Mouse (Mus musculus) embryo, embryonic 10 days (tissue): ENCODE measurements around the gene Lrig2.

Experiments
- DNase-seq: peaks from one replicate; pipeline ENCODE4 v3.0.0-alpha.2; 2015; ENCODE audit warnings: low spot score

Gene Lrig2

DNA sequence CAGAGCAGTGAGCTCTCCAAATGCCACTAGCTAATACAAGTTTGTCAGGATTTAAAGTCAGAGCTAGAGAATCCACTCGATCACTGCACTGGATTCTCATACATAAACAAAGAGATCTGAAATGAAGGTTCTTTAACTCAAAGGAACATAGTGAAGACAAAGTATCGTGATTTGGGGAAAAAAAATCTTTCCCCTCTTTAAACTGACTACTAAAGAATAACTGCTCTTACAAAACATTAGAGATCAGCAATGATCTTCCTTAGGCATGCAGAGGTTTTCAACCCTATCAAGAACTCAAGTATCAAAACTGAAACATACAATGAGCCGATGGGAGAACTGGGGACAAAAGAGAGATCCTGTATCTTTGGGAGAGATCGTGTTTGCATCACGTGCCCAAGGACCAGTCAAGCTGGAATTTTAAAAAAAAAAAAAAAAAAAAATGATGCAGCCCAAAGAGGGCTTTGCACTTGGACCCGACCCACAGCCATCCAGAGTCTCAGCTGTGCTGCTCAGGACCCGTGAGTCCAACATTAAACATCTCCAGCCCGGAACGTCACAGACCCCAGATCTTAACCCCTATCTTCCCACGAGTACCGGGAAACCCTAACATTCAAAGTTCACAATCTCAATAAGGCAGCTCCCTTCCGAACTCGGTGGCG is 818 bp downstream of the Lrig2 start:
- peak; percentile 41 for DNase-seq

DNA sequence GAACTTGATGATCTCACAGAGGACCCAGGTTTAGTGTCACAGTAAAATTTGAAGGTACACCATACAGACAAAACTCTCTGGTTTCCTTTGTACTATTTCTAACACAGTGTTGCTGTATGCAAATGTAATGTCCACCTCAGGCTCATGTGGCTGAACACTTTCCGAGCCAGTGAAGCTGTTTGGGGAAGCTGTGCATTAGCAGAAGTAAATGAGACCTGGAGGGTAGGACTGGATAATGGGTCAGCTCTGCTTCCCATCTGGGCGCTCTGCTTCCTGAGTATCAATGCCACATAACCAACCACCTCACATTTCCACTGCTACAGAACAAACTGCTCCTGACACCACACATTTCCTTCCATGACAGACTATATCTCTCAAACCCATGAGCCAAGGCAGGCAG is 10.1 kb downstream of the Lrig2 start:
- no peak for DNase-seq

- DNase-seq: no peak
These were observed 10.8 kb downstream of the Lrig2 start for GRCm38 (mm10) chr3:104500881-104501280.

DNA sequence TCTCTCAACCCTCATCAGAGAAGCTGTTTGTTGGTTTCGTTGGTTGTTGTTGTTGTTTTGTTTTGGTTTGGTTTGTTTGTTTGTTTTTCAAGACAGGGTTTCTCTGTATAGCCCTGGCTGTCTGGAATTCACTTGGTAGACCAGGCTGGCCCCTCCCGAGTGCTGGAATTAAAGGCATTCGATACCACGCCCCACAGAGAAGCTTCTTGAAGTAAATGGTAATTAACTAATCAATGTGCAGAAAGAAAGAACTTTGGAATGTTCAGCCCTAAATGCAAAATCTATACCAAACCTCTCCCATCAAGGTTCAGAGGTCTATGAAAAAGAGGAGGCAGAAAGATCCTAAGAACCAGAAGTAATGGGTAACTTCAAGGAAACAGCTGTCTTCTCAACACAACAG is 15.5 kb downstream of the Lrig2 start:
- no peak for DNase-seq

GRCm38 (mm10) chr3:104480946-104481719 is 30.6 kb downstream of the Lrig2 start:
- DNase-seq: no peak

- DNase-seq: no peak
These were observed 33.7 kb downstream of the Lrig2 start for GRCm38 (mm10) chr3:104478056-104478455.

GRCm38 (mm10) chr3:104469421-104469820 is 42.3 kb downstream of the Lrig2 start:
- DNase-seq: no peak

GRCm38 (mm10) chr3:104461226-104461625 is 50.5 kb downstream of the Lrig2 start:
- DNase-seq: no peak

DNA sequence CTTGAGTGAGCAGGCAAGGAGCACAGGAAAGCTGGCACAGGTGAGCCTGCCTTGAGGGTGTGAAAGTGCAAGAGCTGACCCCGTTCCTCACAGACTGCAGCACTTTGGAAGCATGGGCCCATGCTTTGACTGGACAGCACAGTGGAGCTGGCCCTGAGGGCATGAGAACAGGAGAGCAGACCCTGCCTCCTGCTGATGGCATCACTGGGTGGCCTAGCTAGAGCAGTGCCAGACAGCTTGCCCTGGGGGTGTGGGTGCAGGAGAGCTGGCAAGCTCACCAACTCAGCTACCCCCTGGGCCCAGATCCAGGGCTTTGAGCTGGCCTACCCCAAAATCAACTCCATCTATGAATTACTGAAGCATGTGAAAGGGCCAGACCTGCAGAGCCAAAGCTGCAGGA is 53.1 kb downstream of the Lrig2 start:
- DNase-seq: no peak

- no peak for DNase-seq
These were observed 56.0 kb downstream of the Lrig2 start for GRCm38 (mm10) chr3:104455506-104456275.

GRCm38 (mm10) chr3:104447240-104447639 is 64.5 kb downstream of the Lrig2 start:
- no peak for DNase-seq

DNA sequence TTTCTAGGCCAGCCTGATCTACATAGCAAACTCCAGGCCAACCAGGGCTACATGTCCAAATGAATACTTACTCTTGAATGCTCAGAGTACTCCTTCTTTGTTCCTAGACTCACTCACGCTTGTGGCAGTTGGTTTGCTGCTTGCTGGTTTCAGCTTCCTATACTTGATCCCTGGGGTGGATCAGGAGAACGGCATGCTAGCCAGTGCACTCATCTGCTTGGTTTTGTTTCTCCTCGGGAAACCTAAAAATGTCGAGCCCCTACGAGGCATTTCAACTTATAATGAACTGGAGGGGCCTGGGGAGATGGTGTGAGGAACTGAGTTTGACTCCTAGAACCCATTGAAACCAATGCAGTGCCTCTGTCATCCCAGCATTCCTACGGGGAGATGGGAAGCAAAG is 65.0 kb downstream of the Lrig2 start:
- DNase-seq: no peak

DNA sequence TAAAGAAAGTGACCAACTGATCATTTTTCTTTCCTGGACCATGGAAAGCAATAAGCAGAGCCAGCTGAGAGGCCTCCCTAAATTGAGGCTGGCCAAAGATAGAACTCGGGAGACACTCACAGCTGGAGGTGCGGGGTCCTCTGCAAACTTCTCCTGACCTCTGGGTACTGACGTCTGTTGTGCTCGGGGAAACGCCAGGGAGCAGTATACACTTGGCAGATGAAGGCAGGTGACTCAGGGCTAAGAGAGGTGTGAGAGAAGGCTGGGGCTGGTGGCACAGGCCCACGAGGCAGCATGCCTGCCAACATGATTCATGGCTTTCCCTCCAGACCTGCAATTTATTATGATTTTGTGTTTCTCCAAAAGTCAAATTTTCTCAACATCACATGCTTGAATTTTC is 66.1 kb downstream of the Lrig2 start:
- DNase-seq: no peak

DNA sequence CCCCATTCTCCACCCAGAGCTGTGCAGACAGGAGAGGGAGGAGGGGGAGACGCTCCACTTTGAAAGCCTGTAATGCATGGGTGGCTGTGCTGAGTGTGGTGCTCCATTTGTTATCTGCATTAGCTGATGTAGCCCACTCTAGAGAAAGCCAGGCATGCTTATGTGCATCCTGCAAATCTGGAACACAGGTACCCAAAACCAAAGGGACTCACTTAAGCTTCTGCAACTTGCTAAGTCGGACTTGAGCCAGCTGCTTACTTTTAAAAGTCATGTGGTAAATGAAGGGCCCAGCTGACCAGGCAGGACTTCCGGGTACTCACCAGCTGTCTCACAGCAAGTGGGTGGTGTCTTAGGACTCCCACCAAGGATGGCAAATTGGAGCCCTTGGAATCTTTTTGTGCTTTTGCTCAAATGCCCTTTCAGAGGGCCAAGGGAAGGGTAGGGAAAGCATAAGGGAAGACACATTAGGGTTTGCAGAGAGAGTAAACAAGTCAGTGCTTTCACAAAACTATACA is 66.7 kb downstream of the Lrig2 start:
- no peak for DNase-seq

- no peak for DNase-seq
These were observed 67.6 kb downstream of the Lrig2 start for GRCm38 (mm10) chr3:104444082-104444481.

DNA sequence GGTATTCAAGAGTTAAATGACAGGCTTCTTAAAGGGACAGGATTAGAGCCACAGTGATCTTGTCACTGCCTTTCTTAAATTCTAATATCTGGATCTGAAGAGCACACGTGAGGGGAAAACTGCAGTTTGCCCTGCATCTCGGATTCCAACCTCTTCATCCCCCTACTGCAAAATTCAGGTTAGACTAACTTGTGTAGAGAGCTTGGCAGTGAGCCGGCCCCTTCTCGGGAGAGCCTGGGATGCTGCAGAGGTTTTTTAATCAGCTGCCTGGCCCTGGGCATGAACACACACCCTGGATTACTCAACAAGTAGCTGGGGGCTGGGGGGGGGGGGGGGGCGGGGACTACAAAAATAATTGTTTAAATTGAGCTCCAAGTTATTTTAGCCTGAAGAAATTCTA is 69.4 kb downstream of the Lrig2 start:
- no peak for DNase-seq

DNA sequence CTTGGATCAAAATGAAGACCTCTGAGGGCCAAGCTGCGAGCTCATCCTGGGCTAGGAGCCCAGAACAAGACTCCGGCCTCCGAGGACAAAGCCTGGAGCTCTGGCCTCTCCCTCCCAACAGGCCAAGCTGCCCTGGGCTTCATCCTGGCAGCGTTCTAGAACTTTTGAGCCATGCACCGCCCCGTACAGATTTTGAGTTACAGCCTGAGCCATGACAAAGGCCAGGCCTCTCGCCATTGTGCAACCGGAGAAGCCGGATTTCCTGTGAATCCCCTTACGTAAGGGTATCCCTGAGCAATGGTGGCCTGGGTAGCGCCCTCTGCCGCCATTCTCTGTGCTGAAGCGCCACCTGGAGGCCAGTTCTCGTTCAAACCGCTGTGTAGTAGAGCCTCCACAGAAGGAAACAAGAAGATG is 69.8 kb downstream of the Lrig2 start:
- DNase-seq: peak; percentile 97

DNA sequence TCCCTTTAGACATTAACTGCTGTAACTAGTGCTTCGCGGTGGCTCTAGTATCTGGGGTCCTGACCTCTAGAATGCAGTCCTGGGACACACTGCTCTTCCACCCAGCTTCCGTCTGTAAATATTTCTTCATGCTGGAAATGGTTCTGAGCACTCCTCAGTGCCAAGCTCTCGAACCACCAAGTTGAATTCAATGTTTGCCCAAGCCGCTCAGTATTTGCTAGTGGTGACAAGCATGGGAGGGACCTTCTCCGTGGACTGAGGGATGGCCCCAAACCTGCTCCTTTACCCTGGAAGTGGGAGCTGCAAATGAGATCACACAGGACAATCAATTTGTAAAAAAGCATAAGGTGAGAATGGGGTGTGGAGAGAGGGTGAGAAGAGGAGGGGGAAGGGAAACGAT is 70.3 kb downstream of the Lrig2 start:
- DNase-seq: no peak

- DNase-seq: no peak
These were observed 72.9 kb downstream of the Lrig2 start for GRCm38 (mm10) chr3:104438777-104439176.

GRCm38 (mm10) chr3:104437576-104437975 is 74.1 kb downstream of the Lrig2 start:
- DNase-seq: no peak

GRCm38 (mm10) chr3:104435947-104436346 is 75.8 kb downstream of the Lrig2 start:
- no peak for DNase-seq

GRCm38 (mm10) chr3:104434246-104434696 is 77.4 kb downstream of the Lrig2 start:
- DNase-seq: peak; percentile 62

DNA sequence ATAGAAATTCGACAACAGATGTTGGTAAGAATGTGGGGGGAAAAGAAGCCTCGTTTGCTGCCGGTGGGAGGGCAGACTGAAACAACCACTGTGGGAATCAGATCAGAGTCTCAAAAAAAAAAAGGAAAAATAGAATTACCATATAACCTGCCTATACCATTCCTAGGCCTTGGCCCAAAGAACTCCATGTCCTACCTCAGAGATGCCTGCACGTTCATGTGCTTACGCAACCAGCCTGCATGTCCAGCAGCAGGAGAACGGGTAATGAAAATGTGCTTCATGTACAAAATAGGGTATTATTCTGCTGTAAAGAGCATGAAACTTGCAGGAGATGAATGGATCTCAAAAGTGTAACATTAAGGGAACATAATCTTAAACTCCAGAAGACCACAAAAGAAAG is 79.1 kb downstream of the Lrig2 start:
- no peak for DNase-seq
